Mouse (Mus musculus) thymus, adult 2 months (tissue): ENCODE results near the gene Tnfsfm13.

ENCODE experiments used
- CTCF ChIP-seq: fragments of 200-500 bp; IDR thresholded peaks from 2 replicates; pipeline ENCODE4 v1.5.1; 2012; ENCODE audit warnings: mild to moderate bottlenecking, control low read depth, low read length, moderate library complexity, borderline replicate concordance; ENCODE audit not compliant: control insufficient read depth, poor library complexity, insufficient read depth; ENCODE audit errors: extremely low read depth
- POLR2A ChIP-seq: fragments of 200-500 bp; IDR thresholded peaks from 2 replicates; pipeline ENCODE4 v1.6.1; 2012; ENCODE audit warnings: mild to moderate bottlenecking, low read length, control low read depth, moderate library complexity; ENCODE audit not compliant: control insufficient read depth, poor library complexity, insufficient read depth; ENCODE audit errors: extremely low read depth

DNA sequence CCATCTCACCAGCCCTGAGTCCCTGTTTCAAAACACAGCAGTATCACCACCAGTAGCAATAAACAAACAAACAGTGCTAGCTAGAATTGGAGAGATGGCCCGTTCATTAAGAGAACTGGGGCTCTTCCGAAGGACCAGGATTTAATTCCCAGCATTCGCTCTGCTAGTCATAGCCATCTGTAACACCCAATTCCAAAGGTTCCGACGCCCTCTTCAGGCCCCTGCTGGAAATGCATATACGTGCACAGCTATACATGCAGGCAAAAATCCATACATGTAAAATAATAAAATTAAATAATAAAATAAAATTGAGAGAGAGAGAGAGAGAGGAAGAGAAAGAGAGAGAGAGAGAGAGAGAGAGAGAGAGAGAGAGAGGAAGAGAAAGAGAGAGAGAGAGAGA, 23.5 kb upstream of the Tnfsfm13 start:
- TF ChIP-seq POLR2A (no peak), CTCF (no peak)
